Mouse (Mus musculus) liver, embryonic 12.5 days (tissue): ENCODE measurements around the gene Efhd1. TPM values are rescaled to one million over a fixed set of nuclear protein-coding genes. Genes with fewer than 3 reads are reported as not detected.

Source experiments
- ATAC-seq: fragments of 200-750 bp; cut with Nextera tagmentation; 2 replicates; pipeline ENCODE4 v1.8.0; 2017; ENCODE audit warnings: moderate number of reproducible peaks, mild to moderate bottlenecking, moderate library complexity
- H3K27ac ChIP-seq: fragments of 300-500 bp; sonication (generic); 2 replicates; pipeline ENCODE4 v1.5.1; 2016; ENCODE audit warnings: mild to moderate bottlenecking
- H3K27me3 ChIP-seq: fragments of 300-500 bp; sonication (generic); replicated peaks from 2 replicates; pipeline ENCODE4 v1.6.1; 2016; ENCODE audit warnings: mild to moderate bottlenecking, moderate library complexity
- H3K36me3 ChIP-seq: fragments of 300-500 bp; sonication (generic); 2 replicates; pipeline ENCODE4 v1.6.1; 2016; ENCODE audit warnings: mild to moderate bottlenecking, moderate library complexity
- H3K4me1 ChIP-seq: fragments of 300-500 bp; sonication (generic); 2 replicates; pipeline ENCODE4 v1.6.1; 2016
- H3K4me2 ChIP-seq: fragments of 300-500 bp; sonication (generic); 2 replicates; pipeline ENCODE4 v1.6.1; 2016; ENCODE audit warnings: mild to moderate bottlenecking, moderate library complexity
- H3K4me3 ChIP-seq: fragments of 300-500 bp; sonication (generic); 2 replicates; pipeline ENCODE4 v1.5.1; 2016; ENCODE audit warnings: mild to moderate bottlenecking, moderate library complexity
- H3K9ac ChIP-seq: fragments of 300-500 bp; sonication (generic); 2 replicates; pipeline ENCODE4 v1.6.1; 2016; ENCODE audit warnings: mild to moderate bottlenecking, moderate library complexity
- H3K9me3 ChIP-seq: fragments of 300-500 bp; sonication (generic); replicated peaks from 2 replicates; pipeline ENCODE4 v1.6.1; 2016; ENCODE audit warnings: mild to moderate bottlenecking, moderate library complexity
- whole genome bisulfite sequencing: fragments of 180-500 bp; shearing (Covaris S2); methylation state at CpG from one replicate; pipeline ENCODE4 v1.1.7; 2016; ENCODE audit not compliant: insufficient replicate concordance; 5-methylcytosine and 5-hydroxymethylcytosine counted together
- polyA plus RNA-seq: library from polyadenylated mRNA; unstranded; fragments of >200 nt; fragmentation: Nextera tagmentation; extraction: Ambion mirVana; gene quantifications from 2 replicates; pipeline ENCODE4 v1.2.1, GENCODE M21; 2016

The Efhd1 gene
- polyA plus RNA-seq, 1 experiment from 2014 or later = not detected

DNA sequence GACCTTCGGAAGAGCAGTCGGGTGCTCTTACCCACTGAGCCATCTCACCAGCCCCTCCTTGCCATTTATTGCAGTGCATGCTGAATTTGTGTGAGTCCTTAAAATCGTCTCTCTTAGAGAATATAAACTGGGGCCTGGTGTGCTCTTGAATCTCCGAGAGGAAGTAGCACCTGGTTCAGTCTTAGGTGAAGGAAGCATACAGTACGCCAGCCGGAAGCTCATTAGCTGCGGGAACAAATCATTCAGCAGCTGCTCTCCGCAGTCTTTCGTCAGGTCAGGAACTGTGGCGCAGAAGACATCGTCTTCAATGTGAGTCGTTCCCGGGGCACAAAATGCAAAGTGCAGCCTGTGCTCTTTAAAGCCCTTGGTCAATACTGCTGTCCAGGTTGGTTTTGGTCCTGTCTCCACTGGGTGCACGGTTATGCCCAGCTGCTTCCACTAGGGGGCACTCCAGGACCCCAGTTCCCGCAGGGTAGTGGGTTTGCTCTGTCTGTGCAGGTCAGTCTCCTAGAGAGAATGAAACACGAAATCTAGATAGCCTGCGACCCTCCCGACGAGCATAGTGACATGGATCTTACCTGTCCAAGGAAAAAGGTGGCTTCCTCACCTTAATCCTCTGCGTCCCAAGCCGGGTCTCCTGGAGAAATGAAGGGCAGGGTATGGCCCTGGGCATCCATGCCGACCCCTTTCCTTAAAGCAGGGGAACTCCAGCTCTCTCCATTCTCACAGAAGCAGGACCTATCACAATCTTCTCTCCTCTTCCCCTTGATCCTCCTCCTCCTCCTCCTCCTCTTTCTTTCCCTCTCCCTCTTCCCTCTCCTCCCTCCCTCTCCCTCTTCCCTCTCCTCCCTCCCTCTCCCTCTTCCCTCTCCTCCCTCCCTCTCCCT is 18.0 kb upstream of the Efhd1 start:
- Histone ChIP-seq H3K9me3 (no peaks in the 10 kb centered on the region), H3K27ac (no peak overlapping the region; the same call in 1 of the 2 replicates), H3K36me3 (no peaks in the 10 kb centered on the region), H3K4me3 (0 out of 2 replicates have a peak overlapping the region, but pooled peaks have one; percentile 2), H3K4me1 (peaks cover 17% of the 10 kb centered on the region), H3K4me2 (peak overlapping the region; percentile 55), H3K27me3 (0 out of 2 replicates have a peak, but pooled peaks cover 5% of the 10 kb centered on the region), H3K9ac (no peak overlapping the region; the same call in 1 of the 2 replicates)
- 26% methylated on average over 22 of the region's 22 CpGs for WGBS
- ATAC-seq = peak; percentile 66

DNA sequence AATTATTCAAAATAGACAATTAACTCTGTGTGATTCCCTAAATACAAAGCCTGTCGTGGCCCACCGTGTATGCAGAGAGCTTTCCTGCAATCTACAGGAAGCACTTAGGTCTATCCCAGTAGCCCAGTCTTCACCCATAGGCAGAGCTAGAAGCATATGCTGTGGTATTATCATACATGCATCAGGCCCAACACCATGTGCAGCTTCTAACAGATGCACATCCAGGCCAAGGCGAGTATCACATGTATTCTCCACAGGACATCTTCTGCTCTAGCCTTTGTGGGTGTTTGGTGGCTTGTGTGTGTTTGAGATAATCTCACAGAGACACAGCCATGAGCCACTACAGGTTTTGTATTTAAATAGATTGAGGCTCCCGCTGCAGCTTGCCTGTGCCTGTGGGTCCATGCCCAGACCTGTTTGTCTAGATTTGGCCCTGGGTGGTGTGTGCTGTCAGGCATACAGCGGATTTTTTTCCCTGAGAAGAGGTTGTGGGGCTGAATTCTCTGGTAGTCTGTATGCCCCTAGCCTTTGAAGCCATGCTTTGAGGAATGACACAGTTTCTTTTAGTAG is 12.0 kb upstream of the Efhd1 start:
- WGBS = 34% methylated on average over 5 of the region's 5 CpGs
- Histone ChIP-seq H3K27me3 (peaks cover 26% of the 10 kb centered on the region), H3K4me1 (peaks cover 9% of the 10 kb centered on the region; the same call in 1 of the 2 replicates), H3K9ac (no peak overlapping the region), H3K4me3 (no peak overlapping the region), H3K9me3 (no peaks in the 10 kb centered on the region), H3K27ac (no peak overlapping the region), H3K36me3 (no peaks in the 10 kb centered on the region), H3K4me2 (no peak overlapping the region)
- peak; percentile 86 for ATAC-seq

GRCm38 (mm10) chr1:87255173-87255572 is 9.0 kb upstream of the Efhd1 start:
- Histone ChIP-seq H3K4me1 (peaks cover 9% of the 10 kb centered on the region; the same call in 1 of the 2 replicates), H3K4me2 (no peak overlapping the region), H3K27me3 (peaks cover 56% of the 10 kb centered on the region), H3K9ac (no peak overlapping the region), H3K36me3 (no peaks in the 10 kb centered on the region), H3K4me3 (no peak overlapping the region), H3K9me3 (no peaks in the 10 kb centered on the region), H3K27ac (no peak overlapping the region)
- WGBS = 42% methylated on average over 4 of the region's 4 CpGs
- no peak for ATAC-seq

- no peak overlapping the region for H3K27ac ChIP-seq
- no peaks in the 10 kb centered on the region for H3K9me3 ChIP-seq
- no peak overlapping the region for H3K4me3 ChIP-seq
- H3K36me3 ChIP-seq = no peaks in the 10 kb centered on the region
- no peaks in the 10 kb centered on the region for H3K4me1 ChIP-seq
- H3K27me3 ChIP-seq = peaks cover 77% of the 10 kb centered on the region
- no peak overlapping the region for H3K9ac ChIP-seq
- H3K4me2 ChIP-seq = no peak overlapping the region
- ATAC-seq = no peak
- WGBS = 16% methylated on average over 11 of the region's 11 CpGs
Measured at GRCm38 (mm10) chr1:87257691-87258090, 6.5 kb upstream of the Efhd1 start.

DNA sequence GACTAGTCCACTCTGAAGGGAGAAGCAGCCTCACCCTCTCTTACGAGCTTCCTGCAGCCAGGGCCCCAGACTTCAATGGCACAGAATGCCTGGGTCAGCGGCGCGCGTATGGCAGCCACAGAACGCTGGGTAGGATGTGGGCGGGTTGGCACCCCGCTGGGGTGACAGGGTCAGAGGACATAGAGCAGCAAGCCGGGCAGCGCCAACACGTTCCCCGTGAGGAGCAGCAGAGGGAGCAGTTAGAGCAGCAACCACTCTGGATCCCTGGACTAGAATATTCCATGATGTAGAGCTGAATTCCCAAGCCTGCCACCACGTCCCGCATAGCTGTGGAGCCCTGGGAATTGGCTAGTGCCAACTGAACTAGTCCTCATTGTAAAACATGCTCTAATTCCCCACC is 5.7 kb upstream of the Efhd1 start:
- H3K36me3 ChIP-seq = no peaks in the 10 kb centered on the region
- H3K4me3 ChIP-seq = no peak overlapping the region
- H3K9me3 ChIP-seq = no peaks in the 10 kb centered on the region
- ATAC-seq = no peak
- peaks cover 85% of the 10 kb centered on the region for H3K27me3 ChIP-seq
- H3K9ac ChIP-seq = no peak overlapping the region
- H3K27ac ChIP-seq = no peak overlapping the region
- no peak overlapping the region for H3K4me2 ChIP-seq
- WGBS = 10% methylated on average over 14 of the region's 14 CpGs
- H3K4me1 ChIP-seq = no peaks in the 10 kb centered on the region

- Histone ChIP-seq H3K27ac (no peak overlapping the region), H3K4me3 (no peak overlapping the region), H3K4me2 (no peak overlapping the region), H3K36me3 (no peaks in the 10 kb centered on the region), H3K9ac (no peak overlapping the region), H3K27me3 (peaks cover 87% of the 10 kb centered on the region), H3K9me3 (no peaks in the 10 kb centered on the region), H3K4me1 (peaks cover 7% of the 10 kb centered on the region; the same call in 1 of the 2 replicates)
- WGBS = 34% methylated on average over 2 of the region's 2 CpGs
- ATAC-seq = no peak
Measured at GRCm38 (mm10) chr1:87259316-87259715, 4.8 kb upstream of the Efhd1 start.

DNA sequence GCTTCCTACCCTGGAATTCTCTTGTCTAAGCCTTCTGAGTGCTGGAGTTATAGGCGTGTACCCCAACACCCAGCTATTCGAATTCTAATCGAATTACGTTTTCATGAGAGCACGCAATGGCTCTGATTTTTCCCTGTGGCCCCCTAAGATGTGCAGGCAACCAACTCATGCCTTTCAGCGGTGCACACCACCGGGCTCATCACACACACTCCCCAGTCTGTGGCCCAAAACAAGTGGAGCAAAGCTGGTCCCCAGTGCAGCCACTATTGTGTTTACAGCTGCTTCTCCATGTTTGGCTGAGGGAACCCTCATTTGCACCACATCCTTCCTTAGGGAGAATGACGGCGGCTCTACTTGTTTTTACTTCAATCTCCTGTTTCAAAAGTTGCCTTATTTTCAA is 906 bp upstream of the Efhd1 start:
- no peak for ATAC-seq
- Histone ChIP-seq H3K36me3 (no peaks in the 10 kb centered on the region), H3K27ac (no peak overlapping the region), H3K27me3 (peaks cover 100% of the 10 kb centered on the region), H3K9ac (no peak overlapping the region), H3K4me1 (peaks cover 11% of the 10 kb centered on the region; the same call in 1 of the 2 replicates), H3K4me2 (no peak overlapping the region), H3K4me3 (no peak overlapping the region), H3K9me3 (no peaks in the 10 kb centered on the region)
- WGBS = 11% methylated on average over 9 of the region's 9 CpGs

DNA sequence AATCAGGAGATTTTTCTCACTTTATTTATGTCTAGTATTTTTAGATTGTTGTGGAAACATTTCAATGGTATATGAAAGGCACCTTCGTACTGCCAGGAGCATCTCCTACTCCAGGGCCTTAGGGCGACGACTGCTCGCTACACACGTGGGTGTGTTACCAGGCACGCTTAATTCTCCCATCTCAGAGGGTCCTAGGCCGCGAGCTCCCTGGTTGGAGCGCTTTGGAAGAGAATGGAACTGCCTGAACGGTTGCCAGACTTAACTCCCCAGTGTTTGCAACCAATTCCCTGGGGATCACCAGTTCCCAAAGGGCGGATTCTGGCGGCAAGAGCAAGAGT is 398 bp upstream of the Efhd1 start:
- peak overlapping the region; percentile 69 for H3K4me2 ChIP-seq
- H3K36me3 ChIP-seq = no peaks in the 10 kb centered on the region
- peak overlapping the region; percentile 46; the same call in 1 of the 2 replicates for H3K4me3 ChIP-seq
- H3K27ac ChIP-seq = no peak overlapping the region
- H3K9ac ChIP-seq = no peak overlapping the region
- no peaks in the 10 kb centered on the region for H3K9me3 ChIP-seq
- ATAC-seq = no peak
- 6% methylated on average over 12 of the region's 12 CpGs for WGBS
- peaks cover 100% of the 10 kb centered on the region for H3K27me3 ChIP-seq
- peaks cover 11% of the 10 kb centered on the region; the same call in 1 of the 2 replicates for H3K4me1 ChIP-seq

DNA sequence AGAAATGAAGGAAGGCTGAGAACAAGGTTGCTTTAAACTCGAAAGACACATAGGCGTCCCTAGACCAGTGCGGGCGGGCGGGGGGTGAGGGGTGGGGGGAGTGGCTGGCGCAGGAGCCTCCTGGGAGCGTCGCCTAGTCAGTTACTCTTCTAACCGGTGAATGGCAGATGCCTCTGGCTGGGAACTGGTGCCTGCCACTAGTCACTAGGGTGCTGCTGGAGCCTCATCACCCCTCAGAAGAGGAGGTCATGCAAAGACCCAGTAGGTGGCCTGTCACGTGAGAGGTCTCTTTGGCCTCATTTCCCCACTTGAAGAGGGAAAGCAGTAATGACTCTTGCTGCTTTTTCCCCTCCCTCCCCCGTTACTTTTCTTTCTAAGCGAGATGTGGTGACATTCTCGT is 1.0 kb downstream of the Efhd1 start:
- no peak overlapping the region for H3K4me3 ChIP-seq
- ATAC-seq = no peak
- peaks cover 11% of the 10 kb centered on the region; the same call in 1 of the 2 replicates for H3K4me1 ChIP-seq
- H3K36me3 ChIP-seq = no peaks in the 10 kb centered on the region
- H3K9ac ChIP-seq = no peak overlapping the region
- peak overlapping the region; percentile 69; the same call in 1 of the 2 replicates for H3K4me2 ChIP-seq
- 1% methylated on average over 13 of the region's 13 CpGs for WGBS
- no peak overlapping the region for H3K27ac ChIP-seq
- H3K9me3 ChIP-seq = no peaks in the 10 kb centered on the region
- H3K27me3 ChIP-seq = peaks cover 100% of the 10 kb centered on the region

DNA sequence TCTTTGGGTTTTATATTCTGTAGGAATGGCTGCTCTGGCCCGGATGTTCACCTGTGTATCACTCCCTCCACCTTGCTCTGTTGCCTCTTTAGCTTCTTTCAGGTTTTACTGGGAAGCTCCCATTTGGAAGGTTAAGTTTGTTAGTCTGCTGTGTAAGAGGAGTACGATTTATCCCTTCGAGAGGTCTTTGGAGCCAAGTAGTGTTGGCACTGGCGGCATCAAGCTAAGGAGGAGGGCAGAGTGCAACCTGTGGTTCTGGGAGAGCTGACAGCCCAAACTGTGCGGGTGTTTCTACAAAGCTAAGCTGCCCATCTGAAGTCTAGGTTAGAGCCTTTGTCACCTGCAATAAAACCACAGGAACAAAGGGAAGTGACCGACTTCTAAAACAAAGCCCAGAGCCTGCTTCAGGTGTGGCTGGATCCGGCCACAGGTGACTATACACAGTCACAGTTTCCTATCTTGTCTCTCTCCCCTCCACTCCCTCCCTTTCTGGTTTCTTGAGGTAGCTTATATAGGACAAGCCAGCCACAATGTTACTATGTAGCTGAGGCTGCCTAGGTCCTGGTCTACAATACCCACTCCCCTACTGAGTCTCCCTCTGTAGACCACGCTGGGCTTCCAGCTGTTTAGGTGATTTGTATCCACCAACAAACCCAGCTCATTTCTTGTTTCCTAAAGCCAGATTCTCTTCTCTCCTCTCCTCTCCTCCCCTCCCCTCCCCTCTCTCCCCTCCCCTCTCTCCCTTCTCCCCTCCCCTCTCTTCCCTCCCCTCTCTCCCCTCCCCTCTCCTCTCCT is 2.3 kb downstream of the Efhd1 start:
- 24% methylated on average over 8 of the region's 8 CpGs for WGBS
- no peak for ATAC-seq
- H3K27ac ChIP-seq = no peak overlapping the region
- H3K36me3 ChIP-seq = no peaks in the 10 kb centered on the region
- no peaks in the 10 kb centered on the region for H3K9me3 ChIP-seq
- no peak overlapping the region for H3K4me3 ChIP-seq
- H3K9ac ChIP-seq = no peak overlapping the region
- no peak overlapping the region for H3K4me2 ChIP-seq
- H3K27me3 ChIP-seq = peaks cover 97% of the 10 kb centered on the region
- H3K4me1 ChIP-seq = peaks cover 11% of the 10 kb centered on the region; the same call in 1 of the 2 replicates

DNA sequence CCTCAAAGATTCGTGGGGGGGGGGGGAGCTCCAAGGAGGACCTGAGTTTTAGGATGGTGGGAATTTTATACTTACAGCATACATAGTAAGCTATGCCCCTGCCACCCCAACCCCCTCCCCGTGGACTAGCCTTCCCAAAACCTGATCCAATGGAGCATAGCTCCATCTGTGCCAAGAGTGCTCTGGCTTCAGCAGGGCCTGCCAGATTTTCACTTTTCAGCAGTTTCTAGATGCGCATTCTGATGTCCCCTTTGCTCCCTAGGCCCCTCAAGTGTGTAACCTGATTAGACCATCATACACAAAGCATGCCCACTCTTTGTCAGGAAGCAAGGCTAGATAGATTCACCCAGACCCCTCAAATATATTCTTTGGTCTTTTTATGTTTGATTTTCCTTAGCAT is 6.0 kb downstream of the Efhd1 start:
- Histone ChIP-seq H3K27ac (no peak overlapping the region), H3K9me3 (no peaks in the 10 kb centered on the region), H3K4me1 (no peaks in the 10 kb centered on the region), H3K36me3 (no peaks in the 10 kb centered on the region), H3K27me3 (peaks cover 67% of the 10 kb centered on the region), H3K4me2 (no peak overlapping the region), H3K9ac (no peak overlapping the region), H3K4me3 (no peak overlapping the region)
- no peak for ATAC-seq
- WGBS = 34% methylated on average over 3 of the region's 3 CpGs
